Comparison of ENCODE assay signal across 23 mouse cellular contexts in genomic region chr8:124567126-124567525, GRCm38 (mm10). TPM values are rescaled to one million over a fixed set of nuclear protein-coding genes. Genes with fewer than 3 reads are reported as not detected.
A peak's percentile ranks its signal among the peaks of the same experiment; 100 is the strongest.
DNase-seq lines count a peak whose midpoint lies in the region; ATAC-seq and TF ChIP-seq lines count a peak whose summit lies in the region.
"Had no signal": no experiment of that assay in that cellular context is flagged by ENCODE, and none has a peak within 500 bp of the region (broad histone marks: within the 10 kb centered on the region; RNA-seq: fewer than 3 reads in every experiment).

No protein-coding gene starts in this region.

- H3K27me3 ChIP-seq in kidney, adult 2 months (replicated peaks; ENCODE audit: control insufficient read depth, insufficient read depth, low read length): no peaks in the 10 kb centered on the region
- no peaks in the 10 kb centered on the region for H3K27me3 ChIP-seq in liver, adult 2 months (ENCODE audit: control insufficient read depth, insufficient read depth, low read length)
- H3K27me3 ChIP-seq in liver, embryonic 11.5 days (replicated peaks; ENCODE audit: control insufficient read depth, insufficient read depth, low read length): no peaks in the 10 kb centered on the region
- no peaks in the 10 kb centered on the region for H3K27me3 ChIP-seq in liver, postnatal 0 days (ENCODE audit: insufficient read depth, low read length)
- H3K27me3 ChIP-seq: embryonic facial prominence, embryonic 13.5 days; forebrain, embryonic 12.5 days had no signal

- peak; percentile 58 for DNase-seq in kidney, adult 2 months
- DNase-seq in kidney, adult 18-20 months: no peak
- DNase-seq in liver, adult 2 months (ENCODE audit: extremely low read depth, low read depth, low spot score): peak; percentile 91
- no peak for DNase-seq in liver, embryonic 11.5 days (ENCODE audit: low spot score)
- DNase-seq in adipocyte (ENCODE audit: low spot score): peak; percentile 32
- DNase-seq in liver, postnatal 0 days: no peak
- no peak for DNase-seq in thymus, postnatal 36 days
- DNase-seq: adrenal gland, adult 2 months; adrenal gland, postnatal 25 days; cerebellum, adult 18-20 months; cerebellum, adult 9-11 months; cerebellum, postnatal 36 days; gastrocnemius, postnatal 10 days had no signal

- WGBS in kidney, adult 2 months: 58% methylated on average over 6 of the region's 6 CpGs
- WGBS in liver, adult 2 months: 26% methylated on average over 6 of the region's 6 CpGs
- WGBS in liver, embryonic 11.5 days: 74% methylated on average over 6 of the region's 6 CpGs
- 57% methylated on average over 6 of the region's 6 CpGs for WGBS in liver, postnatal 0 days (ENCODE audit: insufficient replicate concordance)

- no peak for ATAC-seq in liver, embryonic 11.5 days (replicated peaks; ENCODE audit: low FRiP score)
- no peak; the same call in 1 of the 2 replicates for ATAC-seq in liver, postnatal 0 days
- ATAC-seq: activated CD4-positive, CD25-positive, alpha-beta regulatory T cell, adult 4 months; forebrain, embryonic 16.5 days had no signal

- H3K4me3 ChIP-seq in kidney, adult 2 months (ENCODE audit: insufficient read depth, low read depth, low read length): no peak overlapping the region
- peak overlapping the region; percentile 69 for H3K4me3 ChIP-seq in liver, adult 2 months (ENCODE audit: insufficient read depth, low read depth, low read length)
- H3K4me3 ChIP-seq in liver, embryonic 11.5 days (ENCODE audit: low read depth, low read length): no peak overlapping the region
- peak overlapping the region; percentile 52 for H3K4me3 ChIP-seq in liver, postnatal 0 days (ENCODE audit: low read depth, low read length)
- H3K4me3 ChIP-seq: embryonic facial prominence, embryonic 13.5 days; forebrain, embryonic 12.5 days; heart, embryonic 10.5 days had no signal

- H3K9ac ChIP-seq in liver, adult 2 months (ENCODE audit: low read depth, low read length): peak overlapping the region; percentile 89
- H3K9ac ChIP-seq in liver, embryonic 11.5 days (ENCODE audit: low read depth, low read length): no peak overlapping the region
- H3K9ac ChIP-seq in liver, postnatal 0 days (replicated peaks): peak overlapping the region; percentile 77; the same call in 1 of the 2 replicates
- H3K9ac ChIP-seq: embryonic facial prominence, embryonic 13.5 days; forebrain, embryonic 12.5 days had no signal

- TF ChIP-seq POLR2A in kidney, adult 2 months (IDR thresholded peaks at IDR 0.05; ENCODE audit: low read depth, low read length): no peak
- no peak for TF ChIP-seq POLR2A in liver, adult 2 months (IDR thresholded peaks at IDR 0.05; ENCODE audit: extremely low read depth, insufficient read depth, low read length)

- no peak for TF ChIP-seq CTCF in kidney, adult 2 months (conservative IDR thresholded peaks at IDR 0.05; ENCODE audit: insufficient read depth, insufficient read length, low read depth, low read length)
- TF ChIP-seq CTCF in liver, adult 2 months (IDR thresholded peaks at IDR 0.05; ENCODE audit: low read depth, low read length): no peak
- no peak for TF ChIP-seq CTCF in liver, postnatal 0 days (IDR thresholded peaks at IDR 0.05; ENCODE audit: low read depth)

- H3K79me2 ChIP-seq in liver, adult 2 months (ENCODE audit: control insufficient read depth, insufficient read depth, low read length): peaks cover 6% of the 10 kb centered on the region; the same call in 1 of the 2 replicates

- H3K4me1 ChIP-seq in kidney, adult 2 months (ENCODE audit: control insufficient read depth, insufficient read depth, low read length): peaks cover 13% of the 10 kb centered on the region; the same call in 1 of the 2 replicates
- peaks cover 55% of the 10 kb centered on the region for H3K4me1 ChIP-seq in liver, adult 2 months (ENCODE audit: control insufficient read depth, insufficient read depth, low read length)
- H3K4me1 ChIP-seq in liver, embryonic 11.5 days (replicated peaks; ENCODE audit: control insufficient read depth, insufficient read depth, low read length): 0 out of 2 replicates have a peak, but pooled peaks cover 2% of the 10 kb centered on the region
- peaks cover 11% of the 10 kb centered on the region; the same call in 1 of the 2 replicates for H3K4me1 ChIP-seq in liver, postnatal 0 days (ENCODE audit: insufficient read depth)
- H3K4me1 ChIP-seq: forebrain, embryonic 12.5 days had no signal

- H3K27ac ChIP-seq in kidney, adult 2 months (ENCODE audit: insufficient read depth, low read depth, low read length): no peak overlapping the region; the same call in 1 of the 2 replicates
- H3K27ac ChIP-seq in liver, adult 2 months (replicated peaks; ENCODE audit: insufficient read depth, low read depth, low read length): peak overlapping the region; percentile 92
- H3K27ac ChIP-seq in liver, embryonic 11.5 days (ENCODE audit: low read depth, low read length): no peak overlapping the region
- peak overlapping the region; percentile 91 for H3K27ac ChIP-seq in liver, postnatal 0 days (ENCODE audit: low read depth)
- H3K27ac ChIP-seq: embryonic facial prominence, embryonic 13.5 days; forebrain, embryonic 12.5 days; heart, embryonic 10.5 days had no signal

- no peaks in the 10 kb centered on the region for H3K9me3 ChIP-seq in liver, embryonic 11.5 days (ENCODE audit: control insufficient read depth, low read length)
- H3K9me3 ChIP-seq in liver, postnatal 0 days (ENCODE audit: low read length): no peaks in the 10 kb centered on the region
- H3K9me3 ChIP-seq: embryonic facial prominence, embryonic 13.5 days; forebrain, embryonic 12.5 days; heart, embryonic 10.5 days had no signal

- no peak for TF ChIP-seq EP300 in liver, postnatal 0 days (IDR thresholded peaks at IDR 0.05; ENCODE audit: low read depth)

- no peak overlapping the region for H3K4me2 ChIP-seq in liver, embryonic 11.5 days
- peak overlapping the region; percentile 68 for H3K4me2 ChIP-seq in liver, postnatal 0 days (ENCODE audit: low read depth, low read length)
- H3K4me2 ChIP-seq: embryonic facial prominence, embryonic 13.5 days; forebrain, embryonic 12.5 days had no signal

- no peaks in the 10 kb centered on the region for H3K36me3 ChIP-seq in kidney, adult 2 months (ENCODE audit: control insufficient read depth, insufficient read depth, low read length)
- H3K36me3 ChIP-seq in liver, adult 2 months (ENCODE audit: control insufficient read depth, insufficient read depth, low read length): peaks cover 16% of the 10 kb centered on the region; the same call in 1 of the 2 replicates
- H3K36me3 ChIP-seq in liver, embryonic 11.5 days (ENCODE audit: control insufficient read depth, insufficient read depth, low read length): no peaks in the 10 kb centered on the region
- H3K36me3 ChIP-seq in liver, postnatal 0 days (replicated peaks; ENCODE audit: insufficient read depth, low read length): no peaks in the 10 kb centered on the region; the same call in 1 of the 2 replicates
- H3K36me3 ChIP-seq: embryonic facial prominence, embryonic 13.5 days; forebrain, embryonic 12.5 days; heart, embryonic 10.5 days had no signal

RNA-seq across cellular contexts. Expression of gene Agt, which starts 2.4 kb away (rescaled TPM):
- polyA plus RNA-seq in kidney, adult 2 months (2012; rRNA removed): 91.6 and 136 TPM in 2 replicates
- total RNA-seq in liver, adult 2 months (2014; rRNA removed): 419 and 551 TPM in 2 replicates
- polyA plus RNA-seq in liver, adult 2 months (2012; rRNA removed): 1,418 and 1,707 TPM in 2 replicates
- 14.5 and 15.2 TPM in 2 replicates for polyA plus RNA-seq in liver, embryonic 11.5 days (2014; fragmentation: Nextera tagmentation; extraction: Ambion mirVana)
- 782 and 883 TPM in 2 replicates for polyA plus RNA-seq in liver, postnatal 0 days (2015; fragmentation: Nextera tagmentation; extraction: Ambion mirVana)
- total RNA-seq: MEL had no signal
- polyA plus RNA-seq: activated CD4-positive, CD25-positive, alpha-beta regulatory T cell, adult 4 months; C2C12; forebrain, embryonic 12.5 days had no signal

RNA-seq across cellular contexts. Expression of gene Capn9, which starts 8.8 kb away (rescaled TPM):
- not detected in 2 replicates for polyA plus RNA-seq in kidney, adult 2 months (2012; rRNA removed)
- not detected in 2 replicates for total RNA-seq in liver, adult 2 months (2014; rRNA removed)
- polyA plus RNA-seq in liver, adult 2 months (2012; rRNA removed): not detected in 2 replicates
- polyA plus RNA-seq in liver, embryonic 11.5 days (2014; fragmentation: Nextera tagmentation; extraction: Ambion mirVana): not detected in 2 replicates
- polyA plus RNA-seq in liver, postnatal 0 days (2015; fragmentation: Nextera tagmentation; extraction: Ambion mirVana): 0.26 TPM in 1 of 2 replicates, not detected in the other
- total RNA-seq: gastrocnemius, postnatal 10 days; gastrocnemius, postnatal 4 days; heart, adult 18-20 months; heart, postnatal 10 days; MEL had no signal
- polyA plus RNA-seq: activated CD4-positive, CD25-positive, alpha-beta regulatory T cell, adult 4 months; C2C12; heart, embryonic 10.5 days had no signal

RNA-seq across cellular contexts. Expression of gene Cog2, which starts 46.6 kb away (rescaled TPM):
- 21.2 and 21.3 TPM in 2 replicates for polyA plus RNA-seq in kidney, adult 2 months (2012; rRNA removed)
- total RNA-seq in liver, adult 2 months (2014; rRNA removed): 16.6 and 17.9 TPM in 2 replicates
- polyA plus RNA-seq in liver, adult 2 months (2012; rRNA removed): 11.9 and 12.6 TPM in 2 replicates
- polyA plus RNA-seq in liver, embryonic 11.5 days (2014; fragmentation: Nextera tagmentation; extraction: Ambion mirVana): 29.5 and 34.0 TPM in 2 replicates
- polyA plus RNA-seq in liver, postnatal 0 days (2015; fragmentation: Nextera tagmentation; extraction: Ambion mirVana): 9.7 and 12.1 TPM in 2 replicates

Comparison
In these comparisons a context has a peak if more than half of its experiments do, and no peak if none do; other contexts are left out.
1. DNase-seq: peak in kidney, adult 2 months (single experiment), liver, adult 2 months (single experiment) and adipocyte (single experiment); none in kidney, adult 18-20 months (single experiment), liver, embryonic 11.5 days (single experiment), liver, postnatal 0 days (single experiment) and thymus, postnatal 36 days (0 of 2).
2. H3K27ac ChIP-seq: peak in liver, adult 2 months (single experiment) and liver, postnatal 0 days (single experiment); none in kidney, adult 2 months (single experiment) and liver, embryonic 11.5 days (single experiment).
3. H3K4me3 ChIP-seq: peak in liver, adult 2 months (single experiment) and liver, postnatal 0 days (single experiment); none in kidney, adult 2 months (single experiment) and liver, embryonic 11.5 days (single experiment).